19 mouse cellular contexts compared by ENCODE assay signal in the genomic region with DNA sequence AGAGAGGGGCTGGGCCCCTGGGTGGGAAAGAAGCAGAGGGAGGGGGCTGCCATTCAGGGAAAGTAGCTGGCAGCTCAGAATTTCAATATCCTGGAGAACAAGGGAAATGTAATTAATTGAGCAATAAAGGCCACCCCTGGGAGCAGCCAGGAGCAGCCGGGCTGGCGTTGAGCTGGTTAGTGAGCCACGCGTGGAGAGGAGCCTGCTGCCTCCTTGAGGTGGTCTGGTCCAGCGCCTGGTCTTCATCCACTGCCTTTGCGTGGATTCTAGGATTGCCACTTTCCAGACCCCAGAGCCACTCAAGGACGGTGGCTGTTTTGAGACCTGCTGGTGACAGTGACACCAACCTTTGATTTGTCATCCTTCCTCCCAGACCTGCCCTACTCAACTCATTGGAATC. TPM values are rescaled to one million over a fixed set of nuclear protein-coding genes. Genes with fewer than 3 reads are reported as not detected.
"Had no signal": no experiment of that assay in that cellular context is flagged by ENCODE, and none has a peak within 500 bp of the region (broad histone marks: within the 10 kb centered on the region; RNA-seq: fewer than 3 reads in every experiment).

No protein-coding gene starts in this region.

- H3K9me3 ChIP-seq: liver, embryonic 13.5 days; liver, embryonic 15.5 days; lung, embryonic 15.5 days; midbrain, embryonic 12.5 days; midbrain, embryonic 15.5 days; stomach, embryonic 15.5 days had no signal

- H3K4me2 ChIP-seq: liver, embryonic 13.5 days; liver, embryonic 15.5 days; lung, embryonic 15.5 days; midbrain, embryonic 12.5 days; midbrain, embryonic 15.5 days; stomach, embryonic 15.5 days had no signal

- H3K4me3 ChIP-seq: liver, embryonic 13.5 days; liver, embryonic 15.5 days; lung, embryonic 15.5 days; megakaryocyte, embryonic 14.5 days; midbrain, embryonic 12.5 days; midbrain, embryonic 15.5 days; stomach, embryonic 15.5 days had no signal

- H3K36me3 ChIP-seq: liver, embryonic 13.5 days; liver, embryonic 15.5 days; lung, embryonic 15.5 days; midbrain, embryonic 12.5 days; midbrain, embryonic 15.5 days; stomach, embryonic 15.5 days had no signal

- H3K27ac ChIP-seq: liver, embryonic 13.5 days; liver, embryonic 15.5 days; lung, embryonic 15.5 days; macrophage; midbrain, embryonic 12.5 days; midbrain, embryonic 15.5 days; stomach, embryonic 15.5 days; stomach, postnatal 0 days had no signal

- H3K27me3 ChIP-seq: liver, embryonic 13.5 days; liver, embryonic 15.5 days; lung, embryonic 15.5 days; midbrain, embryonic 12.5 days; midbrain, embryonic 15.5 days; stomach, embryonic 15.5 days had no signal

- DNase-seq: liver, embryonic 13.5 days; liver, postnatal 0 days; lung, adult 2 months; lung, postnatal 14 days; lung, postnatal 36 days; right cerebral cortex, postnatal 14 days; thymus, adult 2 months; thymus, postnatal 25 days; thymus, postnatal 4 days had no signal

- ATAC-seq: liver, postnatal 0 days; lung, postnatal 0 days; midbrain, embryonic 15.5 days had no signal

- H3K4me1 ChIP-seq: liver, embryonic 13.5 days; liver, embryonic 15.5 days; lung, embryonic 15.5 days; midbrain, embryonic 12.5 days; midbrain, embryonic 15.5 days; stomach, embryonic 15.5 days had no signal

- H3K9ac ChIP-seq: liver, embryonic 13.5 days; liver, embryonic 15.5 days; liver, postnatal 0 days; lung, embryonic 15.5 days; midbrain, embryonic 12.5 days; midbrain, embryonic 15.5 days; stomach, embryonic 15.5 days had no signal

RNA-seq across cellular contexts. Expression of gene Cacna1i, which starts 59.5 kb away (rescaled TPM):
- total RNA-seq: megakaryocyte progenitor cell, adult 5-6 weeks had no signal
- polyA plus RNA-seq: liver, embryonic 13.5 days; liver, postnatal 0 days; lung, embryonic 15.5 days; lung, postnatal 0 days; macrophage; stomach, postnatal 0 days had no signal
